Mouse (Mus musculus) ES-E14 (cell line): ENCODE measurements at regions not wholly inside any gene's neighbourhood (a gene's known extent, or its start where the extent isn't known, plus 50 kb on each side); places are given as distances from the start of the nearest gene placed in this dataset.

Experiments
- CHD2 ChIP-seq: IDR thresholded peaks from 2 replicates; pipeline ENCODE4 v1.6.1; 2014; ENCODE audit warnings: mild to moderate bottlenecking, low read depth, low read length, inconsistent platforms
- HCFC1 ChIP-seq: IDR thresholded peaks from 2 replicates; pipeline ENCODE4 v1.6.1; 2012; ENCODE audit warnings: low read length, inconsistent platforms, borderline replicate concordance; ENCODE audit not compliant: insufficient read depth
- MAFK ChIP-seq: IDR thresholded peaks from 2 replicates; pipeline ENCODE4 v1.6.1; 2014; ENCODE audit warnings: mild to moderate bottlenecking, low read depth, low read length, inconsistent platforms; ENCODE audit not compliant: insufficient read depth
- ZC3H11A ChIP-seq: IDR thresholded peaks from 2 replicates; pipeline ENCODE4 v1.6.1; 2012; ENCODE audit warnings: low read depth, mild to moderate bottlenecking, inconsistent platforms, low read length, borderline replicate concordance
- ZNF384 ChIP-seq: IDR thresholded peaks from 2 replicates; pipeline ENCODE4 v1.6.1; 2012; ENCODE audit warnings: low read depth, low read length, inconsistent platforms

DNA sequence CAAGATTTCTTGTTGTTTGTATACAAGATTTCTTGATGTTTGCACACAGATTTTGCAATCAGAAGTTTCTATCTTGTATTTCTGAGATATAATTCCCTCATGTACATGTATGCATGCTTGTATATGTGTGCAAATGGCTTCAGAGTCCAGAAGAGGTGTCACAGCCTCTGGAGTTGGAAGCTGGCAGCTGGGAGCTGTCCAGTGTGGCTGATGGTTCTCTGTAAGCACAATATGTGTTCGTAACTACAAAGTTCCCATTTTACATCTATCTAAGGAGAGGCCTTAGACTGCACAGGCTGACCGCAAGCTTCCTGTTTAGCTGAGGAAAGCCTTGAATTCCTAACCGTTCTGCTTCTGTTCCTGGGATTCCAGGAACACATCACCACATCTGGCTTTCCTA, 119.0 kb downstream of the Fam76b start:
- TF ChIP-seq CHD2 (no peak), ZNF384 (no peak), ZC3H11A (no peak), HCFC1 (no peak), MAFK (no peak)
